Mouse (Mus musculus) hematopoietic stem cell, adult 5-6 weeks (primary cell): ENCODE results near the gene P2rx5. TPM values are rescaled to one million over a fixed set of nuclear protein-coding genes. Genes with fewer than 3 reads are reported as not detected.

Experiments
- ATAC-seq, 2 experiments: fragments of 125-278 bp in 1 of 2; replicated peaks in 1 of 2; 2 replicates each; pipeline ENCODE4 v1.8.0; 2016 to 2017; ENCODE audit warnings: inconsistent platforms in 2 of 2, mild to moderate bottlenecking in 2 of 2, moderate number of reproducible peaks in 2 of 2, low read depth in 1 of 2, moderate TSS enrichment in 1 of 2; ENCODE audit not compliant: low FRiP score in 2 of 2, poor library complexity in 2 of 2, severe bottlenecking in 2 of 2, insufficient read depth in 1 of 2, low TSS enrichment in 1 of 2
- total RNA-seq: library from RNA; stranded (forward); fragments of 172-1452, 232-1000 nt; gene quantifications from 2 replicates; pipeline ENCODE4 v1.2.3, GENCODE M21; 2017

P2rx5 gene
- total RNA-seq, 1 experiment from 2014 or later: not detected

- ATAC-seq: no peak
These were observed 7.8 kb downstream of the P2rx5 start for GRCm38 (mm10) chr11:73168071-73168470.

- no peak for ATAC-seq
These were observed 8.4 kb downstream of the P2rx5 start for GRCm38 (mm10) chr11:73168576-73168975.

GRCm38 (mm10) chr11:73169231-73169630 is 9.0 kb downstream of the P2rx5 start:
- ATAC-seq: peak; percentile 70 to 76; a peak in 3 of 4 replicates

DNA sequence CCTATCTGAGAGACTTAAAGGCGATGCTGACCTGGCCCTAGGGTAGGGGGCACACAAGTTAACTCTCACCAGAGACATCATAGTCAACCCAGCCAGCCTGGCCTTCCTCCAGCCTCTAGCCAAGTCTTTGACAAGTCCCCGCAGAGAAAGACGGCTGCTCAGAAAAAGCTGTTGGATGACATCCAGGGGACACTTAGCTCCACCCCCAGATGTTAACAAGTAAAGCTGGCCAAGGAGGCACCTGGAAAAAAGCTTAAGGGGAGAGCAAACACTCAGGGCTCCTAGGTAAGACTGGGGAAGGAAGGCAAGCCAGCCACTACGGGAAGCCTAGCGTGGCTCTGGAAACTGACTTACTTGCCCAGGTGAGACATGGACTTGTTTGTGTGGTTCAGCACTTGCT is 12.0 kb downstream of the P2rx5 start:
- no peak for ATAC-seq

DNA sequence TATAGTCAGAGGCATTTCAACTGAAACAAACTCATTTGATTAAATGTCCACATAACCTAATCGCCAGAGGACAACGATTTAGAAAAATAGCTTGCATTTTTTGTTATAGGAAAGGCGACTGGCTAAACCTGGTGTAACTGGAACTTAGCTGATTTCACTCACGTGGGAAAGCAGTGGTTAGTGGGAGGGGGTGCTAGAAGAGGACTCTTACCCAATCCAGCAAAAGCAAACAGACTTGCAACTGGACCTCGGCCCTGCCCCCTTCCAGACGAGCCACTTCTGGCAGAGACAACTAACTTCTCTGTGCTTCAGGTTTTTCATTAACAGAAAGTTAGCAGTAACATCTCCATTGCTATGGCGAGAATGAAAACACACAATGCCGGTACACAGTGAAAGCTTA is 15.4 kb downstream of the P2rx5 start:
- ATAC-seq: no peak

- ATAC-seq: no peak
These were observed 16.0 kb downstream of the P2rx5 start for GRCm38 (mm10) chr11:73176186-73176585.

GRCm38 (mm10) chr11:73176608-73177508 is 16.6 kb downstream of the P2rx5 start, which contains the start of the genes Emc6 and Tax1bp3:
TSS of gene Emc6 (minus strand) at chr11:73177037.
TSS of gene Tax1bp3 (plus strand) at chr11:73177083.
- peak; percentile 94 to 96 for ATAC-seq

- ATAC-seq: peak; percentile 56 to 58
These were observed 17.3 kb downstream of the P2rx5 start for GRCm38 (mm10) chr11:73177509-73177875.

GRCm38 (mm10) chr11:73177895-73178294 is 17.7 kb downstream of the P2rx5 start:
- ATAC-seq: no peak

- peak in 1 of 2 experiments; percentile 11; a peak in 1 of 4 replicates for ATAC-seq
These were observed 25.8 kb downstream of the P2rx5 start for GRCm38 (mm10) chr11:73185872-73186615.

GRCm38 (mm10) chr11:73187231-73187630 is 27.0 kb downstream of the P2rx5 start:
- no peak for ATAC-seq

- peak in 1 of 2 experiments; percentile 37; a peak in 1 of 4 replicates for ATAC-seq
These were observed 32.8 kb downstream of the P2rx5 start for GRCm38 (mm10) chr11:73193047-73193446.

DNA sequence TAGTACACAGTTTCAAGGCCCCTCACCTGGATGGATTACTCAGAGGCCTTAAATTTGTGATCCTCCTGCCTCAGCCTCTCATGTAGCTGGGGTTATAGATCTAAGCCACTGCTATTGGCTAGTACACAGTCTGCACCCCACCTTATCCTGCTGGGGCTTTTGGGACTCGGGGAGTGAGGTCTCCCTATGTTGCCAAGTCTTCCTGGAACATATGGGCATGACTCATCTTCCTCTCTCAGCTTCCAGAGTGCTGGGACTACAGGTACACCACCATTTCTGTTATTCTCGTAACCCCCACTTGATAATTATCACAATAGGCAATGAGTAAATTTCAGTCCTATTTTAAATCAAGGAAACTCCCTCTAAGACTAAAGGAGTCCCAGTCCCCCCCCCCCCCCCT is 34.2 kb downstream of the P2rx5 start:
- ATAC-seq: no peak

GRCm38 (mm10) chr11:73198190-73198589 is 38.0 kb downstream of the P2rx5 start:
- no peak for ATAC-seq

GRCm38 (mm10) chr11:73198603-73199229 is 38.5 kb downstream of the P2rx5 start, which contains the start of gene Ctns:
TSS of gene Ctns (minus strand) at chr11:73199042.
- ATAC-seq: peak; percentile 89 to 92

DNA sequence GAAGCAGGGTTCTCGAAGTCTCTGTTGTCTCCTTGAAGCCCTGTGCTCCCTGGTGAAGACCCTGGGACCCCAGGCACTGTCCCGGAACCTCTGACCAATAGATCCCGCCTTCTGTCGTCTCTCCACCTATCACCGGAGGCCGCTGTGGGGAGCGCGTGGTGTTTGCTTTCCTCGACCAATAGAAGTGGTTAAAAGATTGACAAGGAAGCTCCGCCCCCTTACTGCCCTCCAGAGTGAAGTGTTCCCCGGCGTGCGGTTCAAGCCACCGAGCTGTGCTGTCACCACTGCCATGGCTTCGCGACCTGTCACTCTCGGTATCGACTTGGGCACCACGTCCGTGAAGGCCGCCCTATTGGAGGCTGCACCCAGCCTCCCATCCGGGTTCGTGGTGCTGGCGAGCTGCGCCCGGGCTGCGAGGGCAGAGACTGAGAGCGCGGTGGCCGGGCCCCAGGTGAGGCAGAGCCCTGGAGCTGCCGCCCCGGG is 39.0 kb downstream of the P2rx5 start, which contains the start of gene Shpk:
Gene Shpk, plus strand, starts transcription at position 231 of the 483 bp plus-strand sequence.
- ATAC-seq: peak; percentile 97

DNA sequence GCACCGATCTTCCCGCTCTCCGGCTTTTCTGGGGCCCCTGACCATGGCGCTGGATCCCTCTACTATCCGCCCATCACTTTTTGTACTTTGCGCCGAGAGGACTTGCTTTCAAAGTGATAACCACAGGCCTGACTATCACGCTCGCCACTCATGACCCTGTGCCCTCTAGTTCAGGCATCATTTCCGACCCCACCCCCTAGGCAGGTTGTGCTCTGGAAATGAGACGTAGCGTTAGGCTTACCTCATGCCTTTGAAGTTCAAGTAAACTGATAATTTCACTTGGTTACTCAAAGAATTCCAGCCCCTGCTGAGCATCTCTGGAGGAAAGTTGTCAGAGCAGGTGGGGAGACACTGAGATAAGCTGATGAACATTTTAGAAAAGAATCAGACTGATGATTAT is 39.7 kb downstream of the P2rx5 start:
- ATAC-seq: peak in 1 of 2 experiments; percentile 19; a peak in 1 of 4 replicates
